Mouse (Mus musculus) MEL (cell line): ENCODE data around the gene Stat5a. TPM values are rescaled to one million over a fixed set of nuclear protein-coding genes. Genes with fewer than 3 reads are reported as not detected.

Source experiments
- DNase-seq: peaks from one replicate; pipeline ENCODE4 v3.0.0; 2011; ENCODE audit warnings: low read depth, low spot score
- H3K27ac ChIP-seq: 2 replicates; pipeline ENCODE4 v1.5.1; 2012; ENCODE audit warnings: low read depth, mild to moderate bottlenecking, control low read depth, low read length, moderate library complexity; ENCODE audit not compliant: control insufficient read depth
- H3K27me3 ChIP-seq, 2 experiments: fragments of 150-350 bp in 1 of 2; sonication (generic) in 1 of 2; 2 replicates each; pipeline ENCODE4 v1.6.1; 2012; ENCODE audit warnings: low read length in 2 of 2, mild to moderate bottlenecking in 2 of 2, improper control_type of control experiment in 1 of 2, moderate library complexity in 1 of 2; ENCODE audit not compliant: insufficient read depth in 2 of 2, control insufficient read depth in 1 of 2
- H3K36me3 ChIP-seq, 2 experiments: 2 replicates each; pipeline ENCODE4 v1.6.1; 2012 to 2014; ENCODE audit warnings: low read length in 2 of 2, improper control_type of control experiment in 1 of 2, inconsistent platforms in 1 of 2, mild to moderate bottlenecking in 1 of 2; ENCODE audit not compliant: insufficient read depth in 2 of 2, control insufficient read depth in 1 of 2
- H3K4me1 ChIP-seq, 2 experiments: fragments of 150-350 bp in 1 of 2; sonication (generic) in 1 of 2; 2 replicates each; pipeline ENCODE4 v1.6.1; 2012; ENCODE audit warnings: low read length in 2 of 2, improper control_type of control experiment in 1 of 2, mild to moderate bottlenecking in 1 of 2; ENCODE audit not compliant: insufficient read depth in 2 of 2, control insufficient read depth in 1 of 2
- H3K4me3 ChIP-seq, 2 experiments: fragments of 150-350 bp in 1 of 2; sonication (generic) in 1 of 2; 2 replicates each; pipeline ENCODE4 v1.5.1; 2012; ENCODE audit warnings: low read depth in 2 of 2, low read length in 2 of 2, mild to moderate bottlenecking in 2 of 2, moderate library complexity in 2 of 2, control low read depth in 1 of 2, improper control_type of control experiment in 1 of 2; ENCODE audit not compliant: control insufficient read depth in 1 of 2, insufficient read depth in 1 of 2
- H3K79me2 ChIP-seq: 2 replicates; pipeline ENCODE4 v1.6.1; 2012; ENCODE audit warnings: mild to moderate bottlenecking, low read length, moderate library complexity; ENCODE audit not compliant: control insufficient read depth, poor library complexity, insufficient read depth
- H3K9ac ChIP-seq: 2 replicates; pipeline ENCODE4 v1.6.1; 2012; ENCODE audit warnings: low read depth, mild to moderate bottlenecking, control low read depth, low read length, moderate library complexity; ENCODE audit not compliant: control insufficient read depth, poor library complexity, severe bottlenecking
- H3K9me3 ChIP-seq: fragments of 150-350 bp; sonication (generic); replicated peaks from 2 replicates; pipeline ENCODE4 v1.6.1; 2012; ENCODE audit warnings: mild to moderate bottlenecking, low read length, improper control_type of control experiment, moderate library complexity; ENCODE audit not compliant: insufficient read depth
- CHD1 ChIP-seq: IDR thresholded peaks from 2 replicates; pipeline ENCODE4 v1.6.1; 2012; ENCODE audit warnings: low read depth, mild to moderate bottlenecking, inconsistent platforms, low read length, improper control_type of control experiment
- CHD2 ChIP-seq: IDR thresholded peaks from 2 replicates; pipeline ENCODE4 v1.6.1; 2011; ENCODE audit warnings: low read length, improper control_type of control experiment
- CTCF ChIP-seq, 3 experiments: IDR thresholded peaks in 2 of 3; conservative IDR thresholded peaks in 1 of 3; 2 replicates each; pipeline ENCODE4 v1.5.1; 2011 to 2012; ENCODE audit warnings: low read length in 3 of 3, low read depth in 2 of 3, mild to moderate bottlenecking in 2 of 3, improper control_type of control experiment in 1 of 3, inconsistent platforms in 1 of 3, mixed read lengths in 1 of 3, moderate library complexity in 1 of 3; ENCODE audit not compliant: control insufficient read depth in 1 of 3, insufficient read depth in 1 of 3, poor library complexity in 1 of 3, severe bottlenecking in 1 of 3
- E2F4 ChIP-seq: IDR thresholded peaks from 2 replicates; pipeline ENCODE4 v1.6.1; 2011; ENCODE audit warnings: low read depth, low read length, improper control_type of control experiment, borderline replicate concordance
- ELF1 ChIP-seq: IDR thresholded peaks from 2 replicates; pipeline ENCODE4 v1.6.1; 2014; ENCODE audit warnings: low read depth, mild to moderate bottlenecking, inconsistent platforms, low read length, improper control_type of control experiment, moderate library complexity
- EP300 ChIP-seq, 2 experiments: IDR thresholded peaks; 2 replicates each; pipeline ENCODE4 v1.6.1; 2011; ENCODE audit warnings: improper control_type of control experiment in 2 of 2, low read length in 2 of 2, low read depth in 1 of 2, mild to moderate bottlenecking in 1 of 2
- ETS1 ChIP-seq: IDR thresholded peaks from 2 replicates; pipeline ENCODE4 v1.6.1; 2012; ENCODE audit warnings: low read depth, mild to moderate bottlenecking, inconsistent platforms, low read length, improper control_type of control experiment, moderate library complexity
- GABPA ChIP-seq: IDR thresholded peaks from 2 replicates; pipeline ENCODE4 v1.6.1; 2012; ENCODE audit warnings: low read depth, mild to moderate bottlenecking, inconsistent platforms, low read length, improper control_type of control experiment, moderate library complexity
- GATA1 ChIP-seq: IDR thresholded peaks from 2 replicates; pipeline ENCODE4 v1.6.1; 2011; ENCODE audit warnings: low read depth, low read length, improper control_type of control experiment
- HCFC1 ChIP-seq: IDR thresholded peaks from 2 replicates; pipeline ENCODE4 v1.6.1; 2012; ENCODE audit warnings: low read depth, mild to moderate bottlenecking, inconsistent platforms, low read length, improper control_type of control experiment, moderate library complexity
- JUND ChIP-seq: IDR thresholded peaks from 2 replicates; pipeline ENCODE4 v1.6.1; 2011; ENCODE audit warnings: low read depth, mild to moderate bottlenecking, improper control_type of control experiment, low read length
- MAX ChIP-seq: IDR thresholded peaks from 2 replicates; pipeline ENCODE4 v1.6.1; 2011; ENCODE audit warnings: low read length, improper control_type of control experiment
- MAZ ChIP-seq: IDR thresholded peaks from 2 replicates; pipeline ENCODE4 v1.6.1; 2012; ENCODE audit warnings: low read depth, mild to moderate bottlenecking, inconsistent platforms, low read length, improper control_type of control experiment
- MEF2A ChIP-seq: IDR thresholded peaks from 2 replicates; pipeline ENCODE4 v1.6.1; 2014; ENCODE audit warnings: low read depth, mild to moderate bottlenecking, inconsistent platforms, low read length, improper control_type of control experiment; ENCODE audit not compliant: poor library complexity, insufficient replicate concordance, severe bottlenecking; ENCODE audit errors: extremely low read depth
- MYB ChIP-seq: IDR thresholded peaks from 2 replicates; pipeline ENCODE4 v1.6.1; 2011; ENCODE audit warnings: mild to moderate bottlenecking, low read depth, low read length, improper control_type of control experiment
- MYC ChIP-seq: IDR thresholded peaks from 2 replicates; pipeline ENCODE4 v1.6.1; 2011; ENCODE audit warnings: low read depth, mild to moderate bottlenecking, low read length, improper control_type of control experiment, moderate library complexity
- NRF1 ChIP-seq: IDR thresholded peaks from 2 replicates; pipeline ENCODE4 v1.6.1; 2014; ENCODE audit warnings: low read depth, mild to moderate bottlenecking, inconsistent platforms, low read length, improper control_type of control experiment, moderate library complexity; ENCODE audit not compliant: poor library complexity, insufficient read depth, severe bottlenecking
- POLR2A ChIP-seq, 2 experiments: IDR thresholded peaks; 2 replicates each; pipeline ENCODE4 v1.6.1; 2011 to 2012; ENCODE audit warnings: low read length in 2 of 2, mild to moderate bottlenecking in 2 of 2, control low read depth in 1 of 2, improper control_type of control experiment in 1 of 2, low read depth in 1 of 2, moderate library complexity in 1 of 2; ENCODE audit not compliant: control insufficient read depth in 1 of 2, insufficient read depth in 1 of 2, poor library complexity in 1 of 2
- POLR2AphosphoS2 ChIP-seq: IDR thresholded peaks from 2 replicates; pipeline ENCODE4 v1.6.1; 2011; ENCODE audit warnings: low read length, improper control_type of control experiment
- POLR2AphosphoS5 ChIP-seq: IDR thresholded peaks from 2 replicates; pipeline ENCODE4 v1.6.1; 2012; ENCODE audit warnings: low read depth, borderline replicate concordance, mild to moderate bottlenecking, inconsistent platforms, low read length, moderate library complexity, mixed read lengths
- RCOR1 ChIP-seq: IDR thresholded peaks from 2 replicates; pipeline ENCODE4 v1.6.1; 2012; ENCODE audit warnings: low read depth, mild to moderate bottlenecking, inconsistent platforms, low read length, improper control_type of control experiment
- SIN3A ChIP-seq: IDR thresholded peaks from 2 replicates; pipeline ENCODE4 v1.6.1; 2012; ENCODE audit warnings: low read length, improper control_type of control experiment, inconsistent platforms
- SMC3 ChIP-seq: IDR thresholded peaks from 2 replicates; pipeline ENCODE4 v1.6.1; 2011; ENCODE audit warnings: low read depth, low read length, improper control_type of control experiment
- TCF12 ChIP-seq: IDR thresholded peaks from 2 replicates; pipeline ENCODE4 v1.6.1; 2014; ENCODE audit warnings: low read depth, mild to moderate bottlenecking, inconsistent platforms, low read length, improper control_type of control experiment, moderate library complexity
- USF1 ChIP-seq: IDR thresholded peaks from 2 replicates; pipeline ENCODE4 v1.6.1; 2014; ENCODE audit warnings: low read depth, mild to moderate bottlenecking, inconsistent platforms, low read length, improper control_type of control experiment, moderate library complexity
- USF2 ChIP-seq, 2 experiments: IDR thresholded peaks; 2 replicates each; pipeline ENCODE4 v1.6.1; 2011 to 2012; ENCODE audit warnings: improper control_type of control experiment in 2 of 2, low read length in 2 of 2, borderline replicate concordance in 1 of 2, inconsistent platforms in 1 of 2, low read depth in 1 of 2, mild to moderate bottlenecking in 1 of 2; ENCODE audit not compliant: insufficient read depth in 1 of 2
- ZC3H11A ChIP-seq: IDR thresholded peaks from 2 replicates; pipeline ENCODE4 v1.6.1; 2012; ENCODE audit warnings: low read depth, mild to moderate bottlenecking, inconsistent platforms, low read length, improper control_type of control experiment
- ZMIZ1 ChIP-seq: IDR thresholded peaks from 2 replicates; pipeline ENCODE4 v1.6.1; 2012; ENCODE audit warnings: low read depth, mild to moderate bottlenecking, inconsistent platforms, low read length, improper control_type of control experiment, moderate library complexity
- polyA plus RNA-seq, 2 experiments: library from polyadenylated mRNA; stranded (reverse) in 1 of 2; unstranded in 1 of 2; fragments of >175 nt in 1 of 2; fragments of >200 nt in 1 of 2; gene quantifications; 2 replicates each; pipeline versions ENCODE4 v1.2.1 to v1.2.4; 2012; ENCODE audit warnings: low replicate concordance in 2 of 2, low read depth in 1 of 2; ENCODE audit not compliant: insufficient read length in 2 of 2, insufficient read depth in 1 of 2, missing spikeins in 1 of 2
- total RNA-seq: library from RNA; depleted of rRNA; stranded (reverse); fragments of 300-350 nt; gene quantifications from 2 replicates; pipeline ENCODE4 v1.2.3, GENCODE M21; 2012

Gene Stat5a
- total and polyA plus RNA-seq, 3 experiments: 54.2 to 86.8 TPM; not detected in 1

DNA sequence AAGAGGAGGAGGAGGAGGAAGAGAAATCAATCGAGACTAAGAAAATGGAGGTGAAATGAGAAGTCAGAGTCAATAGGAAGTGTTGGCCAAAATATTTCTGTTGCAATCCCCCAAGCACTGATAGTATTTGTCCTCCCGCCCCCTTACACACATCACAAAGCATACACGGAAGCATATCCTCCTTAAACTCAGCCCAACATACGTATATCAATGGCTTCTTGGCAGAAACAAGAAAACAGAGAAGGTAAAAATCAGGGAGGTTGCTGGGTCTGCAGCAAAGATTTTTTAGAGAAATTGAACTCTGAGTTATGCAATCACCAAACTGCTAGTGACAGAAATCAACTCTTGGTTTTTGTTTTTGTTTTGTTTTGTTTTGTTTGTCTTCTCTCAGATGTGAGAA is 11.1 kb upstream of the Stat5a start:
- peaks cover under 1 to 1% of the 10 kb centered on the region in 2 experiments; a peak in 2 of 4 replicates for H3K27me3 ChIP-seq
- peak; percentile 75 for DNase-seq
- H3K9me3 ChIP-seq: no peaks in the 10 kb centered on the region
- H3K4me3 ChIP-seq: peak overlapping the region; percentile 20 to 41; a peak in 3 of 4 replicates
- H3K27ac ChIP-seq: peak overlapping the region; percentile 35; the same call in 1 of the 2 replicates
- peaks cover 0 to 18% of the 10 kb centered on the region in 2 experiments; a peak in 2 of 4 replicates for H3K36me3 ChIP-seq
- peaks cover 10 to 15% of the 10 kb centered on the region in 2 experiments for H3K4me1 ChIP-seq
- H3K9ac ChIP-seq: 0 out of 2 replicates have a peak overlapping the region, but pooled peaks have one; percentile 18
- TF ChIP-seq ZMIZ1: no peak
- 0 out of 2 replicates have a peak, but pooled peaks have one; percentile 39 for TF ChIP-seq SIN3A
- TF ChIP-seq HCFC1: 0 out of 2 replicates have a peak, but pooled peaks have one; percentile 36
- 0 out of 2 replicates have a peak, but pooled peaks have one; percentile 24 for TF ChIP-seq ETS1
- 0 out of 2 replicates have a peak, but pooled peaks have one; percentile 28 for TF ChIP-seq GATA1
- TF ChIP-seq ELF1: peak; percentile 40; the same call in 1 of the 2 replicates
- peaks cover 47% of the 10 kb centered on the region for H3K79me2 ChIP-seq

DNA sequence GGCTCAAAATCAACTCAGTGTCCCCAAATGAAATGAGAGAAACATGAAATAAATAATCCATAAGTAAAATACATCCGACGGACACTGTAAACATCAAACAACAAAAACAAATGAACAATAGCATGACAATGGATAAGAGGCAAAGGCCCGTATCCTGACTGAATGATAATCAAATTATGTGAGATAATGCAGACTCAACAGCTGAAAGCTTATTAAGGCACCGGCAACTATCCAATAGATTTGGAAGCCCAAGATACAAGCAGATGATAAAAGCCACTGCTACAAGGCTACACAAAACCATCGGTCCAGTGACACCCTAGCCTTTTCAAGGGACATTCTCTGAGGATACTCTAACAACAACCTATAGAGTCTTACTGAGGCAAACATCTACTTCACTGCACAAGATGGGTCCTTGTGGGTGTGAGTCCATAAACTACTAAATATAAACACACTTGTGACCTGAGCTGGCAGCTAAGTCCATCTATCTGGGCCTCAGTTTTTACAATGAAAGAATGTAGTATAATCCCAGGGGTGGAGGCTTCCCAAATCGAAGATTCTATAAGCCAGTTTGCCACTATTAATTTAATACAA is 10.3 kb upstream of the Stat5a start:
- H3K79me2 ChIP-seq: peaks cover 41% of the 10 kb centered on the region
- H3K9me3 ChIP-seq: no peaks in the 10 kb centered on the region
- peaks cover 10 to 15% of the 10 kb centered on the region in 2 experiments for H3K4me1 ChIP-seq
- DNase-seq: peak; percentile 58
- peak overlapping the region; percentile 26 for H3K27ac ChIP-seq
- H3K9ac ChIP-seq: peak overlapping the region; percentile 23
- H3K4me3 ChIP-seq: peak overlapping the region; percentile 78 to 98
- TF ChIP-seq MYB (no peak), GABPA (no peak), USF1 (no peak), NRF1 (no peak), RCOR1 (no peak), MAZ (no peak), SMC3 (no peak), USF2 (IDR thresholded peaks at IDR 0.05; ENCODE audit: borderline replicate concordance in 1 of 2, insufficient read depth in 1 of 2, low read depth in 1 of 2, low read length in 2 of 2) (no peak), POLR2A (IDR thresholded peaks at IDR 0.05; ENCODE audit: control insufficient read depth in 1 of 2, insufficient read depth in 1 of 2, low read depth in 1 of 2, low read length in 2 of 2, poor library complexity in 1 of 2) (no peak), JUND (no peak), E2F4 (no peak), CTCF (IDR thresholded peaks at IDR 0.05 in 2 of 3, conservative IDR thresholded peaks at IDR 0.05 in 1 of 3; ENCODE audit: control insufficient read depth in 1 of 3, insufficient read depth in 1 of 3, low read depth in 2 of 3, low read length in 3 of 3, poor library complexity in 1 of 3, severe bottlenecking in 1 of 3) (no peak), SIN3A (peak; percentile 79), ETS1 (peak; percentile 81), CHD2 (no peak), TCF12 (peak; percentile 26), MYC (no peak), GATA1 (peak; percentile 74), MAX (no peak; the same call in 1 of the 2 replicates), EP300 (IDR thresholded peaks at IDR 0.05; ENCODE audit: low read depth in 1 of 2, low read length in 2 of 2) (peak in 1 of 2 experiments; percentile 50; a peak in 1 of 4 replicates), POLR2AphosphoS2 (no peak), CHD1 (no peak), MEF2A (no peak), POLR2AphosphoS5 (no peak), ZC3H11A (no peak)
- TF ChIP-seq, all 39 proteins: peak for 5
- Histone ChIP-seq H3K36me3 (peaks cover 0 to 18% of the 10 kb centered on the region in 2 experiments; a peak in 2 of 4 replicates), H3K27me3 (peaks cover 4% of the 10 kb centered on the region in 2 experiments; a peak in 3 of 4 replicates)
